Mouse (Mus musculus): Measurements from ENCODE around the gene Hspg2. TPM values are rescaled to one million over a fixed set of nuclear protein-coding genes. Genes with fewer than 3 reads are reported as not detected.

Hspg2 gene
- polyA plus RNA-seq, 1 experiment from 2014 or later = 34.2 TPM

GRCm38 (mm10) chr4:137475271-137476050 is 6.9 kb downstream of the Hspg2 start:
- Histone ChIP-seq H3K4me2 (peak overlapping the region; percentile 53; the same call in 1 of the 2 replicates), H3K27me3 (no peaks in the 10 kb centered on the region), H3K9ac (0 out of 2 replicates have a peak overlapping the region, but pooled peaks have one; percentile 10), H3K9me3 (replicated peaks) (no peaks in the 10 kb centered on the region), H3K36me3 (no peaks in the 10 kb centered on the region), H3K4me1 (peaks cover 98% of the 10 kb centered on the region), H3K27ac (peak overlapping the region; percentile 97), H3K4me3 (replicated peaks) (no peak overlapping the region)
- WGBS = 75% methylated on average over 13 of the region's 13 CpGs
- ATAC-seq (replicated peaks; ENCODE audit: low FRiP score) = no peak

DNA sequence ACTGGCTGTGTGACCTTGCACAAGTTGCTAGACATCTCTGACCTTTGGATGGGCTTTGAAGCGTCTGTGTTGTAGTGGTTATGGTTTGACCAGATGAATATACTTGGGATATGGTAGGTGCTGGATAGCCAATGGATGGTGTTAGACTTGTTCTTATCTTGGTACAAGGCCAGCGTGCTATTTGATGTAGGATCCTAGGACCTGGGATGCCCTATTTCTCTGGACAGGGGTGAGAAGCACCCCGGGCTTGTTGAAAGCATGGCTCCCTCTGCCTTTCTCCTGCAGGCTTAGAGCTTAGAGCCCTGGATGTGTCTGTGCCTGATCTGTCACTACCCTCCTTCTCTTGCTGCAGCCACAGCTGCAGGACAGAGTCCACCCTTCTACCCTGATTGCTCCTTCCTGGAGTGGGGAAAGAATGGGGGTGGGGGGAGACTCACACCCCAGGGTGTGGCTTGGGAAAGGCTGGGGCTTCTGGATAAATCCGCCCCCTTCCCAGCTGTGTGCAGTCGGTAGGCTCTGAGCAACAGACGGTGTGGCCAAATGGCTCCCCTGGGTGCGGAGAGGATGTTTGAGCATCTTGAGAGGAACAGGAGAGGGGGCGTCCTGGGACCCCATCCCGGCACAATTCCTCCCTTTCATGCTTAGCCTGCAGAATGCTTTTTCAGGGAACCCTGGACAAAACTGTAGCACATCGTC is 7.6 kb downstream of the Hspg2 start:
- ATAC-seq (replicated peaks; ENCODE audit: low FRiP score) = peak; percentile 7; the same call in 1 of the 2 replicates
- Histone ChIP-seq H3K4me3 (replicated peaks) (peak overlapping the region; percentile 5; the same call in 1 of the 2 replicates), H3K36me3 (no peaks in the 10 kb centered on the region), H3K4me2 (peak overlapping the region; percentile 53), H3K9ac (peak overlapping the region; percentile 34; the same call in 1 of the 2 replicates), H3K9me3 (replicated peaks) (no peaks in the 10 kb centered on the region), H3K27me3 (no peaks in the 10 kb centered on the region), H3K4me1 (peaks cover 98% of the 10 kb centered on the region), H3K27ac (peak overlapping the region; percentile 97)
- WGBS = 28% methylated on average over 10 of the region's 10 CpGs

GRCm38 (mm10) chr4:137476761-137477237 is 8.2 kb downstream of the Hspg2 start:
- peak overlapping the region; percentile 53 for H3K4me2 ChIP-seq
- H3K36me3 ChIP-seq = no peaks in the 10 kb centered on the region
- peak overlapping the region; percentile 34; the same call in 1 of the 2 replicates for H3K9ac ChIP-seq
- no peak for ATAC-seq (replicated peaks; ENCODE audit: low FRiP score)
- no peaks in the 10 kb centered on the region for H3K27me3 ChIP-seq
- peak overlapping the region; percentile 97 for H3K27ac ChIP-seq
- H3K9me3 ChIP-seq (replicated peaks) = no peaks in the 10 kb centered on the region
- H3K4me1 ChIP-seq = peaks cover 98% of the 10 kb centered on the region
- peak overlapping the region; percentile 5; the same call in 1 of the 2 replicates for H3K4me3 ChIP-seq (replicated peaks)
- WGBS = 6% methylated on average over 17 of the region's 17 CpGs

DNA sequence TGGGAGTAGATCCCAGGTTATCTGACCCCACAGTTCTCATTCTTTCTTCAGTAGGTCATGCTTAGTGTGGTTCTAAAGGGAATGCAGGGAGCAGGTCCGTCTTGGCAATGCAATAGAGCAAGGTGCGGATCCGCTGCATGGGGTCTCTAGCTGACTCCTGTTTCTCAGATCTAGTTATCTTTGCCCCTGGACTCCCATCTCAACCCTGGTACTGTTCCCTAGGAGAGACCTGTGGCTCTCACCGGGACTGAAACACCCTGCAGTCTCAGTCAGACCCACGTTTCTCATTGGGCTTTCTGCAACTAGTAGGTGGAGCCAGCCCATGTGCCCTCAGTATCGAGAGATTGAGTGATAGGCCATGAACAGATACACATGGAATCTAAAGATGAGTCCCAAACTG is 9.0 kb downstream of the Hspg2 start:
- Histone ChIP-seq H3K4me2 (0 out of 2 replicates have a peak overlapping the region, but pooled peaks have one; percentile 53), H3K4me3 (replicated peaks) (no peak overlapping the region), H3K36me3 (no peaks in the 10 kb centered on the region), H3K4me1 (peaks cover 100% of the 10 kb centered on the region), H3K9me3 (replicated peaks) (no peaks in the 10 kb centered on the region), H3K27ac (peak overlapping the region; percentile 97), H3K9ac (peak overlapping the region; percentile 14; the same call in 1 of the 2 replicates), H3K27me3 (no peaks in the 10 kb centered on the region)
- no peak for ATAC-seq (replicated peaks; ENCODE audit: low FRiP score)
- 52% methylated on average over 6 of the region's 6 CpGs for WGBS

- no peak overlapping the region for H3K4me3 ChIP-seq (replicated peaks)
- WGBS = 65% methylated on average over 5 of the region's 5 CpGs
- no peak for ATAC-seq (replicated peaks; ENCODE audit: low FRiP score)
- H3K27ac ChIP-seq = peak overlapping the region; percentile 97
- H3K4me2 ChIP-seq = peak overlapping the region; percentile 53; the same call in 1 of the 2 replicates
- H3K9ac ChIP-seq = peak overlapping the region; percentile 14; the same call in 1 of the 2 replicates
- no peaks in the 10 kb centered on the region for H3K9me3 ChIP-seq (replicated peaks)
- no peaks in the 10 kb centered on the region for H3K36me3 ChIP-seq
- H3K4me1 ChIP-seq = peaks cover 95% of the 10 kb centered on the region
- no peaks in the 10 kb centered on the region for H3K27me3 ChIP-seq
Measured at GRCm38 (mm10) chr4:137478306-137478705, 9.7 kb downstream of the Hspg2 start.

GRCm38 (mm10) chr4:137479757-137480156 is 11.2 kb downstream of the Hspg2 start:
- Histone ChIP-seq H3K4me3 (replicated peaks) (0 out of 2 replicates have a peak overlapping the region, but pooled peaks have one; percentile 2), H3K9ac (no peak overlapping the region), H3K4me1 (peaks cover 95% of the 10 kb centered on the region), H3K36me3 (no peaks in the 10 kb centered on the region), H3K9me3 (replicated peaks) (no peaks in the 10 kb centered on the region), H3K27me3 (no peaks in the 10 kb centered on the region), H3K4me2 (peak overlapping the region; percentile 48), H3K27ac (peak overlapping the region; percentile 97)
- 3% methylated on average over 6 of the region's 6 CpGs for WGBS
- peak; percentile 41 for ATAC-seq (replicated peaks; ENCODE audit: low FRiP score)

- Histone ChIP-seq H3K9me3 (replicated peaks) (no peaks in the 10 kb centered on the region), H3K4me3 (replicated peaks) (0 out of 2 replicates have a peak overlapping the region, but pooled peaks have one; percentile 2), H3K4me1 (peaks cover 95% of the 10 kb centered on the region), H3K27ac (peak overlapping the region; percentile 97), H3K9ac (no peak overlapping the region), H3K36me3 (no peaks in the 10 kb centered on the region), H3K27me3 (no peaks in the 10 kb centered on the region), H3K4me2 (peak overlapping the region; percentile 48)
- peak; percentile 46 for ATAC-seq (replicated peaks; ENCODE audit: low FRiP score)
- 19% methylated on average over 19 of the region's 19 CpGs for WGBS
Measured at GRCm38 (mm10) chr4:137480191-137480992, 11.8 kb downstream of the Hspg2 start.

DNA sequence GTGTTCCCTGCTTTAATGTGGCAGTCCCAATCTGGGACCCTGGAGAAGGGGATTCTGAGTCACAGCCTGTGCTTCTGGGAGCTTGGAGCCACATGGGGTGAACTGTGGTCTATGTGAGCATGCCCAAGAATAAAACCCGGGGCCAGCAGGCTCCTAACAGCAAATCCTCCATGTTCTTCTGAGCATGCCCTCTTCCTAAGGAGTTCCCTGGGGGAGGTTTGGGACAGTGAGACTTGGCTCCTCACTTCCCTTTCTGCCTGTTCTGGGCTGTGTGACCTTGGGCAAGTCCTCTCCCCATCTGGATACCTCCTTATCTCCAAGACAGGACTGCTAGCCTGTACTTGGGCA is 12.4 kb downstream of the Hspg2 start:
- H3K9ac ChIP-seq = no peak overlapping the region
- no peaks in the 10 kb centered on the region for H3K9me3 ChIP-seq (replicated peaks)
- H3K27ac ChIP-seq = peak overlapping the region; percentile 97
- peaks cover 95% of the 10 kb centered on the region for H3K4me1 ChIP-seq
- WGBS = 31% methylated on average over 1 of the region's 1 CpGs
- no peaks in the 10 kb centered on the region for H3K36me3 ChIP-seq
- peak overlapping the region; percentile 48 for H3K4me2 ChIP-seq
- H3K4me3 ChIP-seq (replicated peaks) = no peak overlapping the region
- no peak for ATAC-seq (replicated peaks; ENCODE audit: low FRiP score)
- H3K27me3 ChIP-seq = no peaks in the 10 kb centered on the region

DNA sequence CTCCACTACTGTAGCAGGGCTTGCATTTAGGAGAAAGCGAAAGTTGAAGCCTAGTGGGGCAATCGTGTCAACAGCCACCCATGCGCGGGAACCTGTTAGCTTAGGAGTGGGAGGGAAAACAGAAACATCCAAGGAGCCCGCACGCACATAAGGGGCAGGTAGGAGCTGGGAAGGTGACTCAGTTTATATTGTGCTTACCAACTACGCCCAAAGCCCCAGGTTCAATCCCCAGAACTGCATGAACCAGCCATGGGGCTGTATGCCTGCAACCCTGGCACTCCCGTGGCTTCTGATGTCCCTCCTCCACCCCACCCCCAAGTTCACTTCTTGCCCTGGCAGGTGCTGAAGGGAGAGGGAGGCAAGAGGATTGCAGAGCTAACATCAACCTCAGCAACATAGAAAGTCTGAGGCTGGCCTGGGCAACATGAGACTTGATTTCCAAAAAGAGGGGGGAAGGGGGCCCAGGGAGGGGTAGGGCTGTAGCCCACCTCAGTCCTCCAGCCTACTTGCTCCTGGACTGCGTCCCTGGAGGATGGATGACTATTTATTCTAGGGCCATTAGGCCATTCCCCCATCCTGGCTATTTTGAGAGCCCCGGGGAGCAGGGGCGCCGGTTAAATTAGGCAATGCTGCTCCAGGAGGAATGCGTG is 12.9 kb downstream of the Hspg2 start:
- H3K9ac ChIP-seq = no peak overlapping the region

GRCm38 (mm10) chr4:137483871-137484270 is 15.3 kb downstream of the Hspg2 start:
- no peak for ATAC-seq (replicated peaks; ENCODE audit: low FRiP score)
- no peak overlapping the region for H3K9ac ChIP-seq

More for the DNA sequence above, 12.9 kb downstream of the Hspg2 start:
- H3K4me2 ChIP-seq = peak overlapping the region; percentile 48
- H3K27ac ChIP-seq = peak overlapping the region; percentile 97
- no peak for ATAC-seq (replicated peaks; ENCODE audit: low FRiP score)
- H3K36me3 ChIP-seq = no peaks in the 10 kb centered on the region
- H3K4me1 ChIP-seq = peaks cover 95% of the 10 kb centered on the region
- no peak overlapping the region for H3K4me3 ChIP-seq (replicated peaks)
- WGBS = 42% methylated on average over 13 of the region's 13 CpGs
- H3K27me3 ChIP-seq = no peaks in the 10 kb centered on the region
- H3K9me3 ChIP-seq (replicated peaks) = no peaks in the 10 kb centered on the region

DNA sequence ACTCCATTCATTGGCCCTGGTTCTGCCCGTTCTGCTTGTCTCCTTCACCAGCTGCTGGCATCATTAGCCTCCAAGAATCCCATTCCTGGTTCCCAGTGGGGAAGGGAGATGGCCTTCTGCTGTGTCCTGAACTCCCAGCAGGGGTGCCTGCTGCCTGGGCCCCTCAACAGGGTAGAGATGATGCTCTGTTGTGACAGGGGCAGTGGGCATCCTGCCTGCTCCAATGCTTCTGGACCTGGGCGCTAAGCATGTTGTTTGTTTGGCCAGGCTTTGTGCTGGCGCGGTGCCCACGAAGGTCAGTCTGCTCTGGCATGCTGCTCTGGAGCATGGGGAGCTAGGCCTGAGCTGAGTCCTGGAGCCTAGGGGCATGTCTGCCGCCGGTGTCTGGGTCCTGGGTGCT is 16.0 kb downstream of the Hspg2 start:
- Histone ChIP-seq H3K27ac (peak overlapping the region; percentile 92), H3K36me3 (no peaks in the 10 kb centered on the region), H3K9ac (0 out of 2 replicates have a peak overlapping the region, but pooled peaks have one; percentile 10), H3K9me3 (replicated peaks) (no peaks in the 10 kb centered on the region), H3K4me3 (replicated peaks) (no peak overlapping the region), H3K4me2 (0 out of 2 replicates have a peak overlapping the region, but pooled peaks have one; percentile 14), H3K4me1 (peaks cover 95% of the 10 kb centered on the region), H3K27me3 (no peaks in the 10 kb centered on the region)
- ATAC-seq (replicated peaks; ENCODE audit: low FRiP score) = no peak
- 56% methylated on average over 7 of the region's 7 CpGs for WGBS

More at GRCm38 (mm10) chr4:137483871-137484270, 15.3 kb downstream of the Hspg2 start:
- Histone ChIP-seq H3K9me3 (replicated peaks) (no peaks in the 10 kb centered on the region), H3K4me3 (replicated peaks) (no peak overlapping the region), H3K4me1 (peaks cover 95% of the 10 kb centered on the region), H3K4me2 (0 out of 2 replicates have a peak overlapping the region, but pooled peaks have one; percentile 14), H3K36me3 (no peaks in the 10 kb centered on the region), H3K27ac (peak overlapping the region; percentile 92), H3K27me3 (no peaks in the 10 kb centered on the region)
- whole genome bisulfite sequencing = 35% methylated on average over 16 of the region's 16 CpGs
